Mouse (Mus musculus) cerebellum, adult 2 months (tissue): Measurements from ENCODE around the gene Vamp9.

Experiments
- CTCF ChIP-seq: fragments of 200-500 bp; IDR thresholded peaks from 2 replicates; pipeline ENCODE4 v1.5.1; 2011; ENCODE audit warnings: low read depth, mild to moderate bottlenecking, control low read depth, low read length, moderate library complexity, borderline replicate concordance; ENCODE audit not compliant: insufficient read depth
- POLR2A ChIP-seq: fragments of 200-500 bp; IDR thresholded peaks from 2 replicates; pipeline ENCODE4 v1.6.1; 2011; ENCODE audit warnings: low read length, control low read depth, borderline replicate concordance; ENCODE audit not compliant: insufficient read depth

DNA sequence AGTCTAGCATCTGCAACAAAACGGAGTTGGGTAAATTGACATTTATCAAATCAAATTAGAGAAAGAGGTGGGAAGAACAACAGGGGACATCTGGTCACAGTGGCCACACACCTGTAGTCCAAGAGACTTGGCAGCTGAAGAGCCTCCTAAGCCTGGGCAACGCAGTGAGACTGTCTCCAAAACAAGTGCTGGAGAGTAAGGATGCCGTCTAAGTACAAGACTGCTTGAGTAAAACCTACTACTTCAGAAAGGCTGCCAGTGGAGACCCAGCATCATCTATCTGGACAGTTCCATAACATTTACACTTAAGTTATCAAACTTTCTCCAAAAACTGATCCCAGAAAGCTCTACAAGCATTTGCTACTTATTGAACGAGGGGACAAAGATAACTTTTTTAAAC, 69.0 kb downstream of the Vamp9 start:
- TF ChIP-seq CTCF (no peak), POLR2A (no peak)
